Mouse (Mus musculus): Measurements from ENCODE around the gene Wasf3.

The Wasf3 gene

DNA sequence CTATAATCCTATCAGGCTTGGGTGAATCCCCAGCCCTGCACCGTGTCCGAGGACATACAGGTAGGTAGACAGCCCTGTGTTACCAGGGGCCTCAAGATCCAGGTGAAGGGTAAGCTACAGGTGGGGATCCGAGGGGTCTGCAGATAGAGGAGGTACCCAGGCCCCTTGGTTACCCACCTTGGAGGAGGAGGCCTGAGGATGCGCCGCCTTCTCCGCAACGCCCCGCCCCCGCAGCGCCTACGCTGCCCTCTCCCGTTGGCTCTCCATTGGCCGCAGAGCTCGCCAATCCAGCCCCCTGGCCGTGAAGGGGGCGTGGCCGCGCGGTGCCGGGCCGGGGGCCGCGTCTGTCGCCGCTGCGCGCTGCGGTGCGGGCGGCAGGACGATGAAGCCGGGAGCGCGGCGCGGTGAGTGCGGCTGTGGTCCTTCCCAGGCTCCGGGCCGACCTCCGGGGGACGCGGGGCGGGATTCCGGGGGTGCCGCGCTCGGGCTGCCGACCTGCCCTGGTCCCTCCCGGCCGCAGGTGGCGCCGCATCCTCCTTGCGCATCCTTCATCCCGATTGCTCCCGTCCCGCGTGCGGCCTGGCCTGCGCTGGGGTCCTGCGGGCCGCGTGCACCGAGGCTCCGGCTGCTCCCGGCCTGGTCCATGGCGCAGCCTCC, at the start of gene Wasf3:
Wasf3 (plus strand) TSS at position 51 of the 657 bp plus-strand sequence.
- in situ Hi-C loops (cut with MboI; ENCODE audit: unreplicated experiment in 2 of 2), result no loop called here

DNA sequence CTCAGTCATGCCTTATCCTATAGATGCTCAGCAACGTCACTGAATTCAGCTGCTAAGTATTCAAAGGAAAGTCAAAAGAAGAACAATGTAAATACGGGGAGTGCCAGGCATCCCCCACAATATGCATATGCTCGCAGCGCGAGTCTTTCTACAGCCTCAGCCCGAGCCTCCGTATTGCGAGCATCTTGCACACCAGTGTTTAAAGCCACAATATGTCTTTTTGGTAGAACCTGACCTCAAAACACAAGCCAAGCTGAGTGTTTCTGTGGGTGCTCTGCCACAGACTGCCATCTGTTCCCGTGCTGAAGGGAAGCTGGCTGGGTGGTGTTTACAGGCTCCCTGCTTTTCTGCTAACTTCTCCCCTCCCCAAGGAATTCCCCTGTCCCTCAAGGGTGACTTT, 46.7 kb upstream of the Wasf3 start:
- in situ Hi-C loops (cut with MboI; ENCODE audit: unreplicated experiment in 2 of 2), result loop anchor here in 1 of 2 experiments (10.0 kb wide), 1 partner anchor 137 kb away; no protein-coding TSS in a partner anchor

DNA sequence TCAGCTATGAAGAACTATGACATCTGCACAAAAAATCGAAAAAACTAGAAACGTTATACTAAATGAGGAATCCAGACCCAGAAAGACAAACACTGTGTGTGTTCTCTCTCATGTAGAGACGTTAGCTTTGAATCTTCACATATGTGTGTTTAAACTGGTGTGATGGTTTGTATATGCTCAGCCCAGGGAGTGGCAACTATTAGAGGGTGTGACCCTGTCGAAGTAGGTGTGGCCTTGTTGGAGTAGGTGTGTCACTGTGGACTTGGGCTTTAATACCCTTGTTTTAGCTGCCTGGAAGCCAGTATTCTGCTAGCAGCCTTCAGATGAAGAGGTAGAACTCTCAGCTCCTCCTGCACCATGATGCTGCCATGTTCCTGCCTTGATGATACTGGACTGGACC, 44.7 kb upstream of the Wasf3 start:
- in situ Hi-C loops (cut with MboI; ENCODE audit: unreplicated experiment in 2 of 2), result no loop called here

GRCm38 (mm10) chr5:146344911-146345686, 39.7 kb upstream of the Wasf3 start:
- in situ Hi-C loops (cut with MboI; ENCODE audit: unreplicated experiment in 2 of 2), result no loop called here

DNA sequence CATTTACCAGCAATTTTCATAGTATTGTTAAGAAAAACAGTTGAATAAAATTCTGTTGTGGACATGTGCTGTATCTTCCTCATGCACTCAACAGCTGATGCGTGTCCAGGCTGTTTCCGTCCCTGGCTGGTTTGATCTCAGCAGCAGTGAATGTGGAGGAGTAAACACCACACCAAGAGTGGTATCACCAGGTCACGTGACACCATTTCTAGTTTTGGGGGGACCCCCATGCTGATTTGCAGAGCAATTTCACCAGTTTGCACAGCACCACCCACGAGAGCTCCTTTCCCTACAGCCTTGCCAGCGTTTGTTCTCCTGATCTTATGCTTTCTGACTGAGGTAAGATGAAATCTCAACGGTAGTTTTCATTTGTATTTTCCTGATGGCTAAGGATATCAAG, 37.7 kb upstream of the Wasf3 start:
- in situ Hi-C loops (cut with MboI; ENCODE audit: unreplicated experiment in 2 of 2), result no loop called here

DNA sequence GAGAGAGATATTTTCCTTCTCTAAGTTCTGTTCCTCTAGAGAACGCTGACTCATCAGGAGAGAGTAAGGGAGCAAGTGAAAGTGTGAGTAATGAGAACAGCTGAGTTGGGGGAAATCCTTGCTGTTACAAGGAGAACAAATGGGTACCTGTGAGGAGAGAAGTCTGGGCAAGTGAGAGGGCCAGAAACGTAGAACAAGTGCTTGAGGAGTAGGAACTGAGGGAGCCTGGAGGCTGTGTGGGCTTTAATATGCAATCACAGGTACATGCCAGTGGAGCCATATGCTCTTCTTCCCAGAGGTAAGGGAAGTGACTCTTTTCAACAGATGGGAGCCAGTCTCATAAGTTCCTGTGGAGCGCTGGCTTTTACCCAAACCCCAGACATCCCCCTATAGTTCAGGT, 35.6 kb upstream of the Wasf3 start:
- in situ Hi-C loops (cut with MboI; ENCODE audit: unreplicated experiment in 2 of 2), result no loop called here

DNA sequence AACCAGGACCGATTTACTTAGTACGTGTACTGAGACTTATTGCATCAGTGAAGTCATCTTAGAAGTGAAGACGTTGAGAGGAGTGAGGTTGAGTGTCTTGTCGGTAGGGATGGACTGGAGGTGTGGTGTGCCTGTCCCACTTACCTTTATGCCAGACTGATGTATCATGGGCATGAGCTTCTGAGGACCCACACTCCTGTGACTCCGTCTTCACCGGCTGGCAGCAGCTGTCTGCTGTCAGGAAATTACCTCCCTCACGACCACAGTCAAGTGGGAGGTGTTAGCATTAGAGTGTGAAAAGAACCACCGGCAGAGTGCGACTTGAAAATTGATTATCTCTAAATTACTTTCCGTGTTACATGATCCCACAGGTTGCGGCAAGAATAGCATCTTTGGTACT, 34.0 kb upstream of the Wasf3 start:
- in situ Hi-C loops (cut with MboI; ENCODE audit: unreplicated experiment in 2 of 2), result no loop called here

DNA sequence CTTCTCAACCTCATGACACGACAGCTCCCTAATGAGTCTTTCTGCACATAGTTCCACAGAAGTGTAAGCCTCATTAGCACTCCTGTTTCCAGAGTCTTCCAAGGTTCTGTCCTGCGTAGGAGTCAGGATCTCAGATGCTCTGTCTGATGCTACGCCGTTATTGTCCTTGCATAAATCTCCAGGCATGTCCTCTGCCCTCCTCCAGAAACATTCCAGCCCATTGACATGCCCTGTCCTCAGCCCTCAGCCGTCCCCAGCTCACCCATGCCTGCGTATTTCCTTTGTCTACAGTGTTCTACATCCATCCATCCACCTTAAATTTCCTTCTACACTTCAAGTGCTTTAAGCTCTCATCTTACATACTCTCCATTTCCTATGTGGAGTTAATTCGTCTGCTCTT, 32.8 kb upstream of the Wasf3 start:
- in situ Hi-C loops (cut with MboI; ENCODE audit: unreplicated experiment in 2 of 2), result no loop called here

DNA sequence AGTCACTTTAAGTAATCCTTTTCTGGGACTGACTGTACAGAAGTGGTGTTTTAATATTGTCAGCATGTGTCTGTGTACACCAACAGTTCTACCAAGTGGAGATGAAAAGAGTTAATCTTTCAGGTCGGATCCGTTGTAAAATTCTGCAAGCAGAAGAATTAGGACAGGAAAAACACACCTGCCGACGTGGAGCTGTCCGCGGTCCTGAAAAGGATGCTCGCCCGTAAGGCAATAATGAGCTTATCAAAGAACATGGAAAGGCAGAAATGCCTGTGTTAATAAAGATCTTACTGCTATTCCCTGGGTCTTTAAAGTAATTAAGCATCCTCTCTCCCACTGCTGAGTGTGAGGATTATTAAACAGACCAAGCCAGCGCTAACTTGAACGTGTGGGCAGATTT, 24.4 kb upstream of the Wasf3 start:
- in situ Hi-C loops (cut with MboI; ENCODE audit: unreplicated experiment in 2 of 2), result no loop called here

DNA sequence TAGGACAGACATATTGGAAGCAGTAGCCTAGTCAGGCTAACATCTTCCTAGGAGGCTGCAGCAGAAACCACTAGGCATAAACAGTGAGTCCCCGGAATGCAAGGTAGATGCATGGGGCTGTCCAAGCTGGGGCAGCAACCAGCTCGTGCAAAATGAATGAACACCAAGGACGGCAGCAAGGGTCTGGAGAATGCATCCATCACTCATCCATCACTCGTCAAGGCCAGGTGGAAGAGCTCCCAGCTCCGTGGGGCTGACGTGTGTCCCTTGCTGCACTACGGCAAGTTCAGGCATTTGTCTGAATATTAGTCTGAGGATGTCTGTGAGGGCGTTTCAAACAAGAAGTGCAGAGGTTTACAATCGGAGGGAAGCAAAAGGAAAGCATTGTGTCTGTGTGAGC, 22.1 kb upstream of the Wasf3 start:
- in situ Hi-C loops (cut with MboI; ENCODE audit: unreplicated experiment in 2 of 2), result no loop called here

DNA sequence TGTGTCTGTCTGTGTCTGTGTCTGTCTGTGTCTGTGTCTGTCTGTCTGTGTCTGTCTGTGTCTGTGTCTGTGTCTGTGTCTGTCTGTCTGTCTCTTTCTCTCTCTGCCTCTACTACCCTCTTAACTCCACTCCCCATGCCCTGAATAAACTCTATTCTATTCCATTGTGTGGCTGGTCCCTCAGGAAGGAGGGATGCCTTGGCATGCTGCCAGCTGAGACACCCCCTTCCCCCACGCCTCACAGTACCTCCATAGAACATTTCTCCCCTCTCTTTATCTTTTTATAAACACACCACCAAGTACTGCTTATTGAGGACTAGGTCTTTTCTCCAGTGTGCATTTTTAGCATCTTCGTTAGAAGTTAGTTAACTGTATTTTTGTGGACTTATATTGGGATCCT, 16.4 kb upstream of the Wasf3 start:
- in situ Hi-C loops (cut with MboI; ENCODE audit: unreplicated experiment in 2 of 2), result no loop called here

GRCm38 (mm10) chr5:146368971-146369370, 15.8 kb upstream of the Wasf3 start:
- in situ Hi-C loops (cut with MboI; ENCODE audit: unreplicated experiment in 2 of 2), result no loop called here

DNA sequence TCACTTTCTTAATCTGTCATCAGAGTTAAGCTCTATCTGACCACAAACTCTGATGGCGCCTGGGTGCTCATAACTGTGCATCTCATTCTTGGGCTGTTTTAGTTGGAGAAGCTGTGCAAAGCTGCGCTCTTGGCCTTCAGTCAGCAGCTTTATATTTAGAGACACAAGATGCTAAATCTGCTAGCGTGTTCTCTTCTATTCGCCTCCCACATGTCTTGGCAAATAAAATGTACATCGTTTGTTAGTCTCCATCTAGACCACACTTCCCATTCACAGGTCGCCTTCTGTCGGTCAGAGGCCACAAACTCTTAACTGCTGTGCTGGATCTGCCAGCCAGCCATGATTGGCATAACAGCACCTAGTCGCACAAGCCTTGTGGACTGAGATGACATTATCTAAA, 14.0 kb upstream of the Wasf3 start:
- in situ Hi-C loops (cut with MboI; ENCODE audit: unreplicated experiment in 2 of 2), result no loop called here

DNA sequence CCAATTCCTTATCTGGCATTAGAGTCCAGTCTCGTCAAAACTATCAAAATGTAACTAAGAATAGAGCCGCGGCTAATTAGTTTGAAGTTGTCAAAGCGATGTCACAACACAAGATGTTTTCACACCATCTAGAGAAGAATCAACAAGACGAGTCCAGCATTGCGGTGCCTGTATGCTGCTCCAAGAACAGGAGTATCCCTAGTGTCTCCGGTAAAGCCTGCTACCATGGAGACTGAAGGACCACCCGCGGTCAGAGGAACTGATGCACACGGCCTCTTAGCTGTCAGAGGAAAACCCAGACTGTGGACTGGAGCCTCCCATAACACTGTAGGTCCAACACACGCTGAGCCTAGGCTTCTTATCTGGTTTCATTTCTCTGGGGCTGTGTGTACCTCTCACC, 11.5 kb upstream of the Wasf3 start:
- in situ Hi-C loops (cut with MboI; ENCODE audit: unreplicated experiment in 2 of 2), result no loop called here

- in situ Hi-C loops (cut with MboI; ENCODE audit: unreplicated experiment in 2 of 2), result no loop called here
Observed at GRCm38 (mm10) chr5:146376601-146377000, 8.2 kb upstream of the Wasf3 start.

- in situ Hi-C loops (cut with MboI; ENCODE audit: unreplicated experiment in 2 of 2), result no loop called here
Observed at GRCm38 (mm10) chr5:146380041-146380440, 4.7 kb upstream of the Wasf3 start.

- in situ Hi-C loops (cut with MboI; ENCODE audit: unreplicated experiment in 2 of 2), result no loop called here
Observed at GRCm38 (mm10) chr5:146382268-146382667, 2.5 kb upstream of the Wasf3 start.

DNA sequence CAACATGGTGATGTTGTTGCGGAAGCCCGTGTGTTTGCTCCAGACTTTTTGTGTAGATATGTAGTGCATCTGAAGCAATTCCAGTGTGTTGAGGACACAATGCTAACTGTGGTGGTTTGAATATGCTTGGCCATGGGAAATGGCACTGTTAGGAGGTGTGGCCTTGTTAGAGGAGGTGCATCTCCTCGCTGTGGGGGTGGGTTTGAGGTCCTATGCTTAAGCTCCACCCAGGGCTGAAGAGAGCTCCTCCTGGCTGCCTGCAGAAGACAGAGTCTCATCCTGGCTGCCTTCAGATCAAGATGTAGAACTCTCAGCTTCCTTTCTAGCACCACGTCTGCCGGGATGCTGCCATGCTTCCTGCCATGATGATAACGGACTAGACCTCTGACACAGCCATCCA, 1.4 kb upstream of the Wasf3 start:
- in situ Hi-C loops (cut with MboI; ENCODE audit: unreplicated experiment in 2 of 2), result no loop called here

DNA sequence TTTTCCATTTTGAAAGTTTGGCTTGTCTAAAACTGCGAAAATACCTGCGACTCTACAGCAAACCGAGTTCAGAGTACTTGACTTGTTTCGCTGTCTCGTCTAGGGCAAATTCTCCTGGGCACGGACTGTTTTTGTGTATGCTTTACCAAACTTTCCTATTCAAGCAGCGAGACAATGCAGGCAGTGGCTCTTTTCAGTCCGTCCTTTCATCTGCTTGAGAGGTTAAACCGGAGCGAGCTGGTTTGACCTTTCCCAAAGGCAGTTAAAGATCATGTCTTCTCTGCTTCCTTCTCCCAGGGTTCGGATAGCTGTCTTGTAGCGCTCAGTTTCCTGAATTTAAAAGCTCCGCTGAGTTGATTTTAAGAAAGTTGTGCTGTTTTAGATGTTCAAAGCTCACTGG, 1.2 kb downstream of the Wasf3 start:
- in situ Hi-C loops (cut with MboI; ENCODE audit: unreplicated experiment in 2 of 2), result no loop called here

GRCm38 (mm10) chr5:146386906-146387305, 2.1 kb downstream of the Wasf3 start:
- in situ Hi-C loops (cut with MboI; ENCODE audit: unreplicated experiment in 2 of 2), result no loop called here

- in situ Hi-C loops (cut with MboI; ENCODE audit: unreplicated experiment in 2 of 2), result no loop called here
Observed at GRCm38 (mm10) chr5:146394563-146394962, 9.8 kb downstream of the Wasf3 start.

GRCm38 (mm10) chr5:146397253-146397652, 12.5 kb downstream of the Wasf3 start:
- in situ Hi-C loops (cut with MboI; ENCODE audit: unreplicated experiment in 2 of 2), result no loop called here
